Mouse (Mus musculus) stomach, embryonic 16.5 days (tissue): ENCODE results near the gene Glg1. TPM values are rescaled to one million over a fixed set of nuclear protein-coding genes. Genes with fewer than 3 reads are reported as not detected.

Experiments used
- ATAC-seq: fragments of 200-750 bp; cut with Nextera tagmentation; 2 replicates; pipeline ENCODE4 v1.8.0; 2017; ENCODE audit warnings: moderate number of reproducible peaks, moderate TSS enrichment; ENCODE audit not compliant: insufficient read depth, low FRiP score
- H3K27ac ChIP-seq: fragments of 300-500 bp; sonication (generic); 2 replicates; pipeline ENCODE4 v1.5.1; 2014; ENCODE audit warnings: low read length
- H3K27me3 ChIP-seq: fragments of 300-500 bp; sonication (generic); 2 replicates; pipeline ENCODE4 v1.6.1; 2014; ENCODE audit warnings: low read length, control low read depth, mixed read lengths; ENCODE audit not compliant: control insufficient read depth, insufficient read depth
- H3K36me3 ChIP-seq: fragments of 300-500 bp; sonication (generic); 2 replicates; pipeline ENCODE4 v1.6.1; 2014; ENCODE audit warnings: low read length; ENCODE audit not compliant: control insufficient read depth, insufficient read depth
- H3K4me1 ChIP-seq: fragments of 300-500 bp; sonication (generic); 2 replicates; pipeline ENCODE4 v1.6.1; 2014; ENCODE audit warnings: low read length, control low read depth, mixed read lengths; ENCODE audit not compliant: control insufficient read depth, insufficient read depth
- H3K4me2 ChIP-seq: fragments of 300-500 bp; sonication (generic); 2 replicates; pipeline ENCODE4 v1.6.1; 2014; ENCODE audit warnings: low read depth, low read length, mixed read lengths
- H3K4me3 ChIP-seq: fragments of 300-500 bp; sonication (generic); replicated peaks from 2 replicates; pipeline ENCODE4 v1.5.1; 2014; ENCODE audit warnings: mild to moderate bottlenecking, low read length
- H3K9ac ChIP-seq: fragments of 300-500 bp; sonication (generic); 2 replicates; pipeline ENCODE4 v1.6.1; 2014; ENCODE audit warnings: low read length
- H3K9me3 ChIP-seq: fragments of 300-500 bp; sonication (generic); replicated peaks from 2 replicates; pipeline ENCODE4 v1.6.1; 2016; ENCODE audit warnings: low read length, control low read depth; ENCODE audit not compliant: control insufficient read depth
- WGBS: fragments of 180-500 bp; shearing (Covaris S2); extraction: QIAGEN DNeasy Blood & Tissue Kit; methylation state at CpG from one replicate; pipeline ENCODE4 v1.1.7; 2014; 5-methylcytosine and 5-hydroxymethylcytosine counted together
- polyA plus RNA-seq: library from polyadenylated mRNA; unstranded; fragments of >200 nt; fragmentation: Nextera tagmentation; extraction: Ambion mirVana; gene quantifications from 2 replicates; pipeline ENCODE4 v1.2.1, GENCODE M21; 2015

Gene Glg1
- polyA plus RNA-seq, 1 experiment from 2014 or later = 53.9 TPM

- 68% methylated on average over 2 of the region's 2 CpGs for WGBS
- H3K27ac ChIP-seq = peak overlapping the region; percentile 62; the same call in 1 of the 2 replicates
- no peak for ATAC-seq
These were observed 25.3 kb downstream of the Glg1 start for GRCm38 (mm10) chr8:111233730-111234129.

GRCm38 (mm10) chr8:111224153-111224552 is 34.9 kb downstream of the Glg1 start:
- Histone ChIP-seq H3K4me3 (no peak overlapping the region), H3K36me3 (no peaks in the 10 kb centered on the region), H3K4me1 (0 out of 2 replicates have a peak, but pooled peaks cover 4% of the 10 kb centered on the region), H3K27me3 (no peaks in the 10 kb centered on the region), H3K9ac (no peak overlapping the region), H3K4me2 (no peak overlapping the region), H3K9me3 (no peaks in the 10 kb centered on the region), H3K27ac (no peak overlapping the region)
- ATAC-seq = no peak
- 43% methylated on average over 5 of the region's 5 CpGs for WGBS

More at GRCm38 (mm10) chr8:111233730-111234129, 25.3 kb downstream of the Glg1 start:
- Histone ChIP-seq H3K4me2 (no peak overlapping the region), H3K9me3 (no peaks in the 10 kb centered on the region), H3K9ac (no peak overlapping the region), H3K4me1 (no peaks in the 10 kb centered on the region), H3K36me3 (no peaks in the 10 kb centered on the region), H3K4me3 (no peak overlapping the region), H3K27me3 (no peaks in the 10 kb centered on the region)

DNA sequence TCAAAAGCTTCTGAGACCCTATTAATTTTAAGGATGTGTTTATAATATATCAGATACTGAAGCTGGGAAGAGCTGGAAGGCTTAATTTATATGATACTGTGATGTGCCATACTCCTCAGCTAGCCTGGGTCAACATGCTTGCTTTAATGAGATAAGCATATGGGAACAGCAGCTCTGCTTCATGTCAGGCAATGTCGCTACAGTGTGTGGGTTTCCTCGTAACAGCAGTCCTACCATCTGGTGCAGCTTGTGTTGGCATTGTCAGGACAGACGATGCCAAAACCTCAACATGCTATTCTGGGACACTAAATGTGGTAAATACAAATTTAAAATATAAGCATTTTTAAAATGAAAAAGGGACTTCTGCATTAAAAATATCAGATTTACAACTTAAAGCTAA is 40.9 kb downstream of the Glg1 start:
- Histone ChIP-seq H3K4me3 (no peak overlapping the region), H3K27me3 (no peaks in the 10 kb centered on the region), H3K36me3 (no peaks in the 10 kb centered on the region), H3K4me2 (no peak overlapping the region), H3K9ac (no peak overlapping the region), H3K4me1 (no peaks in the 10 kb centered on the region), H3K9me3 (no peaks in the 10 kb centered on the region), H3K27ac (no peak overlapping the region)
- 56% methylated on average over 3 of the region's 3 CpGs for WGBS
- ATAC-seq = no peak

GRCm38 (mm10) chr8:111213406-111213805 is 45.6 kb downstream of the Glg1 start:
- 87% methylated on average over 5 of the region's 5 CpGs for WGBS
- no peak for ATAC-seq
- no peak overlapping the region for H3K4me2 ChIP-seq
- no peaks in the 10 kb centered on the region for H3K36me3 ChIP-seq
- H3K4me1 ChIP-seq = no peaks in the 10 kb centered on the region
- H3K9ac ChIP-seq = no peak overlapping the region
- H3K27ac ChIP-seq = no peak overlapping the region
- no peaks in the 10 kb centered on the region for H3K9me3 ChIP-seq
- H3K27me3 ChIP-seq = no peaks in the 10 kb centered on the region
- H3K4me3 ChIP-seq = no peak overlapping the region

GRCm38 (mm10) chr8:111211180-111211579 is 47.8 kb downstream of the Glg1 start:
- H3K4me3 ChIP-seq = no peak overlapping the region
- no peak overlapping the region for H3K27ac ChIP-seq
- H3K9me3 ChIP-seq = no peaks in the 10 kb centered on the region
- no peaks in the 10 kb centered on the region for H3K36me3 ChIP-seq
- H3K4me1 ChIP-seq = no peaks in the 10 kb centered on the region
- ATAC-seq = no peak
- H3K9ac ChIP-seq = no peak overlapping the region
- H3K27me3 ChIP-seq = no peaks in the 10 kb centered on the region
- 89% methylated on average over 2 of the region's 2 CpGs for WGBS
- H3K4me2 ChIP-seq = no peak overlapping the region

DNA sequence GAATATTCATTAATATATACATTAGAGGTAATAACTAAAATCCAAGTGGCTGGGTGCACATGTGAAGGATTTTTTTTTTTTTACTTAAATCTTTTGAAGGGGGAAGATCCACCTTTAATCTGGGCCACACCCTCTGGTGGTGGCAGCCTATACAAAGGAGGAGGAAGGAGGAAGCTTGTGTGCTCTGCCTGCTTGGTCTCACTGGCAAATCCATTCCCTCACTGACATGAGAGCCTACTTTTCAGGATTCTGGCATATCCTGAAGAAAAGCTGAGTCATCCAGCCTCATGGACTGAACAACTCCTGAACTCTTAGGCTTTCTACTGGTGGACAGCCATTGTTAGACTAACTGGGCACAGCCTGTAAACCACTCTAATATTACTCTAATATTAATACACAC is 49.1 kb downstream of the Glg1 start:
- Histone ChIP-seq H3K27me3 (no peaks in the 10 kb centered on the region), H3K36me3 (no peaks in the 10 kb centered on the region), H3K9me3 (no peaks in the 10 kb centered on the region), H3K4me1 (no peaks in the 10 kb centered on the region), H3K4me3 (no peak overlapping the region), H3K4me2 (no peak overlapping the region), H3K27ac (no peak overlapping the region), H3K9ac (no peak overlapping the region)
- no peak for ATAC-seq

DNA sequence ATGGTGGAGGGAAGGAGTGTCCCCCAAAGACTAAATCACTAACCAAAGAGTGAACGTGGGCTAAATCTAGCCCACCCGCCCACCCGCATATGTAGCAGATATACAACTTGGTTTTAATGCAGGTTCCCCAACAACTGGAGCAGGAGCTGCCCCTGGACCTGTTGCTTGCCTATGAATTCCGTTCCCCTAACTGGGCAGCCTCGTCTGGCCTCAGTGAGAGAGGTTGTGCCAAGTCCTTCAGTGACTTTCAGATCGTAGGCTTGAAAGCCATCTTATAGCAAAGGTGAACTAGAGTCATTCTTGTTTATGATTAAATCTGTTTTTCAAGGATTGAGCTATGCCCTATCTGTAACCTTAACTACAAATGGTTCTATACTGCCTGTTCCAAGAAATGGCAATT is 52.7 kb downstream of the Glg1 start:
- H3K36me3 ChIP-seq = no peaks in the 10 kb centered on the region
- no peak overlapping the region for H3K4me2 ChIP-seq
- 83% methylated on average over 6 of the region's 6 CpGs for WGBS
- H3K27ac ChIP-seq = no peak overlapping the region
- no peaks in the 10 kb centered on the region for H3K27me3 ChIP-seq
- H3K9me3 ChIP-seq = no peaks in the 10 kb centered on the region
- ATAC-seq = no peak
- no peak overlapping the region for H3K4me3 ChIP-seq
- no peaks in the 10 kb centered on the region for H3K4me1 ChIP-seq
- H3K9ac ChIP-seq = no peak overlapping the region

- H3K9me3 ChIP-seq = no peaks in the 10 kb centered on the region
- H3K4me1 ChIP-seq = no peaks in the 10 kb centered on the region
- no peak overlapping the region for H3K9ac ChIP-seq
- no peak overlapping the region for H3K4me3 ChIP-seq
- WGBS = 88% methylated on average over 6 of the region's 6 CpGs
- no peaks in the 10 kb centered on the region for H3K27me3 ChIP-seq
- no peaks in the 10 kb centered on the region for H3K36me3 ChIP-seq
- H3K4me2 ChIP-seq = no peak overlapping the region
- no peak for ATAC-seq
- no peak overlapping the region for H3K27ac ChIP-seq
These were observed 54.0 kb downstream of the Glg1 start for GRCm38 (mm10) chr8:111205033-111205432.

DNA sequence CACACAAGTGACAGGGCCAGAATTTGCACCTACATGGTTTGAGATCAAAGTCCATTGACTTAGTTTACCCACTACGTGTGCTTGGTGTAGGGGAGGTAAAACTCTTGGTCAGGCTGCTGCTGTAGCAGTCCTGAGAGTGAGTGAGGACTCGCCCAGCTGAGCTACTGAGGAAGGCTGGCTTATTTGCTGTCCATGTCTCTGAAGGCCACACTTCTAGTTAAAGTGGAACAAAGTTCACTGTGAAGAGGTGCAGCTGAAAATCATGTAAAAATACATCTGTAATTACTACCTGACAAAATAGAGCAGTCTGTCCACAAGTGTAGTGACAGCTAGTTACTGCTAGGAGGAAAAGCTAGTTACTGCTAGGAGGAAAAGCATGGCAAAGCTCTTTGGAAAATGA is 55.7 kb downstream of the Glg1 start:
- Histone ChIP-seq H3K4me2 (no peak overlapping the region), H3K36me3 (no peaks in the 10 kb centered on the region), H3K9ac (no peak overlapping the region), H3K27ac (no peak overlapping the region), H3K9me3 (no peaks in the 10 kb centered on the region), H3K4me1 (no peaks in the 10 kb centered on the region), H3K4me3 (no peak overlapping the region), H3K27me3 (no peaks in the 10 kb centered on the region)
- ATAC-seq = no peak
- 78% methylated on average over 2 of the region's 2 CpGs for WGBS

GRCm38 (mm10) chr8:111197966-111198365 is 61.0 kb downstream of the Glg1 start:
- no peak overlapping the region for H3K4me3 ChIP-seq
- H3K27ac ChIP-seq = no peak overlapping the region
- no peaks in the 10 kb centered on the region for H3K9me3 ChIP-seq
- H3K4me2 ChIP-seq = no peak overlapping the region
- no peaks in the 10 kb centered on the region for H3K4me1 ChIP-seq
- no peaks in the 10 kb centered on the region for H3K36me3 ChIP-seq
- no peak for ATAC-seq
- no peak overlapping the region for H3K9ac ChIP-seq
- WGBS = 89% methylated on average over 3 of the region's 3 CpGs
- H3K27me3 ChIP-seq = no peaks in the 10 kb centered on the region
